Mouse (Mus musculus) frontal cortex, postnatal 36 days (tissue): ENCODE measurements around the gene Lim2.

Experiments used
- DNase-seq, 2 experiments: peaks; one replicate each; pipeline ENCODE4 v3.0.0; 2022; ENCODE audit warnings: low spot score in 2 of 2

Gene Lim2

GRCm38 (mm10) chr7:43443917-43444293 is 16.4 kb downstream of the Lim2 start, which contains the start of the genes Etfb and Gm45233:
Gene Etfb, plus strand, starts transcription at chr7:43444083.
Gene Gm45233, plus strand, starts transcription at chr7:43444128.
- peak; percentile 94 to 95 for DNase-seq

DNA sequence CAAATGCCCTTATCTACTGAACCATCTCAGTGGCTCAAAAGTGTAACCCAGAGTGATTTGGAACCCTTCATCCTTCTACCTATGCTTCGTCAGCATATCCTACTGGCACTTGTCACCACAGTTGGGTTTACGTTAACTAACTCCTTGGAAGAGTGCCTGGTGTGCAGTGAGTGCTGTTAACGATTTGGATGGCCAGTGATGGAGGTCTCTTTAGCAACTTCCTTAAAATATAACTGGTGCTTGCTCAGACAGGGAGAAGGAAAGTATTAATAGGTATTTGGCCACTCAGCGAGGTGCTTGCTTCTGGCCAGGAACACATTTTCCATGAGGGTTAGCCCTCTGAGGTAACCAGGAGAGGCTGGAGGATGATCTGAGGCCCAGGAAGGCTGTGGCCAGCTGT is 20.3 kb downstream of the Lim2 start:
- DNase-seq: no peak

- DNase-seq: no peak
These were observed 20.8 kb downstream of the Lim2 start for GRCm38 (mm10) chr7:43448246-43448645.

DNA sequence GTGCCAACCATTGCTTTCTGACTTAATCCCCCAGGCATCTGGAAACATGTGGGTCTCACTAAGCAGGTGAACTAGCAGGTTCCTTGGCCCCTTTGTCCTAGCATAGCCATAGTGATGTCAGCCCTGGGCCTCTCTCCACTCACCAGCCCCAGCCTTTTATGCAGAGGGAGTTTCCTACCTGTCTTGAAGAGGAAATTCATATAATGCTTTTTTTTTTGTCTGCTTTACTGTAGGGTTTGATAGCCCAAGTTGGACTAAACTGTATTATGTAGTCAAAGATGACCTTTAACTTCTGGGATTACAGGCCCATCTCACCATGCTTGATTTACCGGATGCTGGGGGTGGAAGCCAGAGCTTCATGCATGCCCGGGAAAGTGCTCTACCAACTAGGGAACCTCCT is 22.3 kb downstream of the Lim2 start:
- no peak for DNase-seq

GRCm38 (mm10) chr7:43451726-43452125 is 24.3 kb downstream of the Lim2 start:
- no peak for DNase-seq

DNA sequence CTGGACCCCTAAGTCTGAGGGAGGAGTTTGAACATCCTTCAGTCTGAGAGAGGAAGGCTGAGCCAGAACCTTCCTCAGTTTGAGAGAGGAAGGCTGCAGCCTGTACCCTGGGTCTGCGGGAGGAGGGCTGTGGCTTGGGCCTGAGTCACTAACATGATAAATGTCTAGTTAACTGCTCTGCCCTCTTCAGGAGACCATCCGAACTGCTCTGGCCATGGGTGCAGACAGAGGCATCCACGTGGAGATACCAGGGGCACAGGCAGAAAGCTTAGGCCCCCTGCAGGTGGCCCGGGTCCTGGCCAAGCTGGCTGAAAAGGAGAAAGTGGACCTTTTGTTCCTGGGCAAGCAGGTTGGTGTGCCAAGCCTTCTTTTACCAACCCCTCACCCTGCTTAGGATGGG is 25.1 kb downstream of the Lim2 start:
- no peak for DNase-seq

GRCm38 (mm10) chr7:43453599-43454355 is 26.3 kb downstream of the Lim2 start:
- DNase-seq: no peak

GRCm38 (mm10) chr7:43454371-43454770 is 26.9 kb downstream of the Lim2 start:
- DNase-seq: no peak

- DNase-seq: no peak
These were observed 35.4 kb downstream of the Lim2 start, which contains the start of gene Vsig10l for GRCm38 (mm10) chr7:43462851-43463250. Gene Vsig10l, plus strand, starts transcription at chr7:43463151.

DNA sequence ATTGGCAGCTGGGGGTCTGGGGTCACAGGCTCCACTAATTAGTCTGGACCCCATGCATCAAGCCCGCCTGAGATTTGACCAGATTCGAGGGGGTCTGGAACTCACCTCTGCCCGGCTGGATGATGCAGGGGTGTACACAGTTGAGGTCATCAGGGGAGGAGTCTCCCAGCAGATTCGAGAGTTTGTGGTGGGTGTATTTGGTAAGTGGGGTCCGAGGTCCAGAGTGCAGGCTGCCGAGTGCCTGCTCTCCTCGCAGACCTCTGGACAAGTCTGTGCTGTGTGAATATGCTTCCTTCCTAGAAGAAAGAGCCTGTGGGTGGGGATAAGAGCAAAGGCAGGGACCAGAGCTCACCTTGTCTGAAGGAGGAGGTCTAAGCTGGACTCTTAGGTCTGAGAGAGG is 36.5 kb downstream of the Lim2 start:
- DNase-seq: no peak

DNA sequence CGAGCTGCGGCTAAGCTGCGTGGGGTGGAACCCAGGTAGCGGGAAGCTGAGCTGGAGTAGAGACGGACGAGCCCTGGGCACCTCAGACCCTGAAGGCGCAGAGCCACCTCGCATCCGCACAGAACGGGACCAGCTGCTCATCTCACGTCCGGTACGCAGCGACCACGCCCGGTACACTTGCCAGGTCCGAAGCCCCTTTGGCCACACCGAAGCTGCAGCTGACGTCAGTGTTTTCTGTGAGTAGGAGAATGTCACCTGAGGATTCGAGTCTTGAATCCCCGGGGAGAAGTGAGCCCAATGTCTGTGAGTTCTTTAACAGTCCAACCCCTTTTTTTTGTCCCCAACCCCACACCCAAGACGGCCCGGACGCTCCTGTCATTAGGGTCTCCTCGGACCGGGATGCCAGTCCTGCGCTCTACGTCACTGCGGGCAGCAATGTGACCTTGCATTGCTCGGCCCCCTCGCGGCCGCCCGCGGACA is 37.4 kb downstream of the Lim2 start:
- no peak for DNase-seq

DNA sequence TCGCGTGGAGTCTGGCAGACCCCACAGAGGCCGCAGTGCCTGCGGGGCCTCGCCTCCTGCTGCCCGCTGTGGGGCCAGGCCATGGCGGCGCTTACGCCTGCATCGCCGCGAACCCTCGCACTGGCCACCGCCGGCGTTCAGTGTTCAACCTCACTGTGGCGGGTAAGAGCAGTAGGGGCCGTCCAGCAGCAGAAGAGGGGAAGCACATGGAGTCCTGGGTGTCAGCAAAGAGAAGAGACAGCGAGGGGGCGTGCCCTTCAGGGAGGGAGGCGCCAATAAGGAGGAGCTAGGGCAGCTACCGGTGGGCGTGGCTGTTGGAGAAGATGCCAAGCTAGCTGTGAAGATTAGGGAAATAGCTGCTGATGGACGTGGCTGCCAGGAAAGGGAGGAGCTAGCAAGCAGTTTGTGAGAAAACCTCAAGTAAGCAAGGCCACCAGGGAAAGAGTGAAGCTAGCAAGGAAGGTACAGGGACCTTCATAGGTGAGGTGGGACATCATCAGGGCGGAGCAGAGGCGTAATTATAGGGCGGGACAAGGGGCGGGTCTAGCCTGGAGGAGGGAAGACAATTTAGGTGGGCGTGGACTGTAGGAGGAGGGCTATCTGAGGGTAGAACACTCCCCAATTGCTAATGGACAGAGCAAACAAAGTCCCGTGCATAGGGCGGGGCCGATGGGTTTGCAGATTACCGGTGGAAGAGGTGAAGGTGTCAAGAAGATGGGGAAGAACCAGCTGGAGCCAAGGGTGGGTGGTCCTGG is 38.1 kb downstream of the Lim2 start:
- peak; percentile 70 to 75 for DNase-seq

- peak; percentile 71 to 73 for DNase-seq
These were observed 38.7 kb downstream of the Lim2 start for GRCm38 (mm10) chr7:43466099-43466694.

DNA sequence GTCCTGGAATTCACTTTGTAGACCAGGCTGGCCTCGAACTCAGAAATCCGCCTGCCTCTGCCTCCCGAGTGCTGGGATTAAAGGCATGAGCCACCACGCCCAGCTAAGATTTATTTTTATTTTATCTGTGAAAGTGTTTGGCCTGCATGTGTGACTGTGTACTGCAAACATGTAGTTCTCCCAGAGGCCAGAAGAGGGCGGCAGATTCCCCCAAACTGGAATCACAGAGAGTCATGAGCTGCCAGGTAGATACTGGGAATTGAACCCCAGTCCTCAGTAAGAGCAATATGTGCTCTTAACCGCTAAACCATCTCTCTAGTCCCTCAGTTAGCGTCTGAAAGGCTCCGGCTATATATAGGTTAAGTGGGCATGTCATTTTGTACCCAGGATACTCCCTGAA is 42.9 kb downstream of the Lim2 start:
- DNase-seq: no peak

DNA sequence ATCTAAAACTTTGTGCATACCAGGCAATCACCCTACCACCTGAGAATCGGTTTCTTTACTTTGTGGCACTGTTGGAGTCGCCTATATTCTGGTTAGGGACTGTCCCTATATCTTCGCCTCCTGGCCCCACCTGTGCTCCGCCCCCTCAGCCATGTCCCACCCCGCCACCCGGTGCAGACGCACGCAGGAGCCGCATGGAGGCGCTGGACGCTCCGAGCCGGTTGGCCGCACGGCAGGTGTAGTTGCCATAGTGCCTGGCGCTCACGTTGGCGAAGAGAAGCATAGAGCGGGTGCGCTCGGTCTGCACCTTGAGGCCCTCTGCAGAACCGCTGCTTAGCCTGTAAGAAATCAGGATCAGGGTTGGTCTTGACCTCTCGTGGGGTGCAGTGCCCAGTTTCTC is 48.2 kb downstream of the Lim2 start:
- DNase-seq: no peak

DNA sequence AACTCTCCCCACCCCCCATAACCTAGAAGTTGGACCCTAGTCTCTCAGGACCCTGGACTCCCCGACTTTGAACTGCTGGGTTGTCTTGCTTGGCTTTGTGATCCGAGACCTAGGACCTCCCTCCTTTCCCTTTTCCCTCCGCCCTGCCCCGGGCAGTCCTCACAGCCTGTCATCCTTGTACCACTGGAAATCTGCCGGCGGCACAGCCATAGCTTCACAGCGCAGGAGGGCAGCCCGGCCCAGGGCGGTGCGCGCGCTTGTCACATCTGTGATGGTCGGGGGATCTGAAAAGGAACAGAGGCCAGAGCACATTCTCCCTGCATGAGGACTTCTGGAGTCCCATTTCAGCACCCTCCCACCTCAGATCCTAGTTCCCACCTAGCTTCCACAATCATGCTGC is 48.9 kb downstream of the Lim2 start:
- DNase-seq: no peak

DNA sequence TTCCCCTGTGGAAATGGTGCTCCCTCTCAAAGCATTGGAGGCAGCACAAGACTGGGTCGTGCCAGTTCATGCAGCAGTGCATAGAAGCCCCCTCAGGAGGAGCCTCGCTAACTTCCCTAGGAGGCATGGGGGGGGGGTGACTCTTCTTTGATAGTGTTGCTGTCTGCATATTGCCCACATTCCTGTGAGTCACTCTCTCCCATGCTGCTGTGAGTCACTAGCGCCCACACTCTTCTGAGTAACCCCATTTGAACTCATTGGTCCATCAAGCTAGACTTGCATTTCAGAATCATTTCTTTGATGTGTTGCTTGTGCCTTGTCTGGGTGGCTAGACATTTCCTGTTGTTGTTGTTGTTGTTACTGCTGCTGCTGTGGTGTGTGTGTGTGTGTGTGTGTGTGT is 53.7 kb downstream of the Lim2 start:
- peak; percentile 60 to 82 for DNase-seq

DNA sequence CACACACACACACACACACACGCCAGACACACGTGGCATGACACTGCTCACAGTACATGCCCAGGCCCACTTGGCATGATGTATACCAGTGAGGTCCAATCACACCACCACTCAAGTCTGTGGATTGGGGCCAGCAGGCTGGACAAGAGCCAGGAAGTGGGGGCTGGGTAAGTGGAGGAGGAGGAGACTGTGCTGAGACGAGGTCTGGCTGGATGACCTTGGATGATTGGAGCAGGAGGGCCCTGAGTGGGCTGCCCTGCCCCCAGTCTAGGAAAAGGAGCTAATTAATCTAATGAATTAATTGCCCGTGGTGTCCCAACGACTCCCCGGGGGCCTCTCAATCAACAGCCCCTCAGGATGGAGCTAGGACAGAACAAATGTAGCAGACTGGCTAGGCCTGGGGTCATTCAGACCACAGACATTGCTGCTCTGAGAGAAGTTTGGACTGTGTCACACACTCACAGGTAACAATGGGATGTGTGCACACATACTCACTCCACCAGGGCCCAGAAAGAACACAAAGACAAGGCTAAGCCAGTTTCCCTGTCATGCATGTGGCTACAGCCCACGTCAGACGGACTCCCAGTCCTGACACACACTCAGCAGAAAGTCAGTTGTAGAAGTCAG is 54.7 kb downstream of the Lim2 start:
- no peak for DNase-seq

- DNase-seq: no peak
These were observed 55.8 kb downstream of the Lim2 start for GRCm38 (mm10) chr7:43483236-43483635.
